Mouse (Mus musculus) kidney, embryonic 14.5 days (tissue): ENCODE measurements around the gene Ammecr1. TPM values are rescaled to one million over a fixed set of nuclear protein-coding genes. Genes with fewer than 3 reads are reported as not detected.

Experiments used
- ATAC-seq: fragments of 200-750 bp; cut with Nextera tagmentation; 2 replicates; pipeline ENCODE4 v1.8.0; 2017; ENCODE audit warnings: moderate number of reproducible peaks, mild to moderate bottlenecking, moderate TSS enrichment, moderate library complexity; ENCODE audit not compliant: low FRiP score, low TSS enrichment
- H3K27ac ChIP-seq: fragments of 300-500 bp; sonication (generic); 2 replicates; pipeline ENCODE4 v1.5.1; 2014; ENCODE audit warnings: low read depth, mild to moderate bottlenecking, low read length, moderate library complexity, mixed read lengths
- H3K27me3 ChIP-seq: fragments of 300-500 bp; sonication (generic); 2 replicates; pipeline ENCODE4 v1.6.1; 2014; ENCODE audit warnings: mild to moderate bottlenecking, low read length; ENCODE audit not compliant: control insufficient read depth, insufficient read depth
- H3K36me3 ChIP-seq: fragments of 300-500 bp; sonication (generic); 2 replicates; pipeline ENCODE4 v1.6.1; 2014; ENCODE audit warnings: low read length, mixed read lengths; ENCODE audit not compliant: control insufficient read depth, insufficient read depth
- H3K4me1 ChIP-seq: fragments of 300-500 bp; sonication (generic); 2 replicates; pipeline ENCODE4 v1.6.1; 2014; ENCODE audit warnings: low read length, mixed read lengths; ENCODE audit not compliant: control insufficient read depth, insufficient read depth
- H3K4me2 ChIP-seq: fragments of 300-500 bp; sonication (generic); replicated peaks from 2 replicates; pipeline ENCODE4 v1.6.1; 2014; ENCODE audit warnings: low read depth, mild to moderate bottlenecking, low read length
- H3K4me3 ChIP-seq: fragments of 300-500 bp; sonication (generic); 2 replicates; pipeline ENCODE4 v1.5.1; 2014; ENCODE audit warnings: mild to moderate bottlenecking, low read length
- H3K9ac ChIP-seq: fragments of 300-500 bp; sonication (generic); 2 replicates; pipeline ENCODE4 v1.6.1; 2014; ENCODE audit warnings: low read depth, mild to moderate bottlenecking, low read length, moderate library complexity
- H3K9me3 ChIP-seq: fragments of 300-500 bp; sonication (generic); 2 replicates; pipeline ENCODE4 v1.6.1; 2016; ENCODE audit warnings: low read length; ENCODE audit not compliant: control insufficient read depth
- WGBS: fragments of 180-500 bp; shearing (Covaris S2); extraction: QIAGEN DNeasy Blood & Tissue Kit; methylation state at CpG from one replicate; pipeline ENCODE4 v1.1.7; 2014; 5-methylcytosine and 5-hydroxymethylcytosine counted together
- microRNA-seq: library from miRNA; unstranded; fragments of <30 nt; microRNA quantifications from one replicate; pipeline ENCODE4, GENCODE M21; 2016
- polyA plus RNA-seq: library from polyadenylated mRNA; unstranded; fragments of >200 nt; fragmentation: Nextera tagmentation; extraction: Ambion mirVana; gene quantifications from 2 replicates; pipeline ENCODE4 v1.2.1, GENCODE M21; 2014

The Ammecr1 gene
- polyA plus RNA-seq, 1 experiment from 2014 or later: 16.0 TPM

- H3K27me3 ChIP-seq: no peaks in the 10 kb centered on the region
- H3K4me1 ChIP-seq: no peaks in the 10 kb centered on the region
- no peak overlapping the region for H3K4me2 ChIP-seq
- no peak; the same call in 1 of the 2 replicates for ATAC-seq
- no peaks in the 10 kb centered on the region for H3K9me3 ChIP-seq
- 25% methylated on average over 6 of the region's 6 CpGs for WGBS
- no peak overlapping the region for H3K9ac ChIP-seq
- no peak overlapping the region for H3K4me3 ChIP-seq
- H3K36me3 ChIP-seq: peaks cover 2% of the 10 kb centered on the region; the same call in 1 of the 2 replicates
- no peak overlapping the region for H3K27ac ChIP-seq
Measured at GRCm38 (mm10) chrX:142813146-142813545, 153.4 kb downstream of the Ammecr1 start.

DNA sequence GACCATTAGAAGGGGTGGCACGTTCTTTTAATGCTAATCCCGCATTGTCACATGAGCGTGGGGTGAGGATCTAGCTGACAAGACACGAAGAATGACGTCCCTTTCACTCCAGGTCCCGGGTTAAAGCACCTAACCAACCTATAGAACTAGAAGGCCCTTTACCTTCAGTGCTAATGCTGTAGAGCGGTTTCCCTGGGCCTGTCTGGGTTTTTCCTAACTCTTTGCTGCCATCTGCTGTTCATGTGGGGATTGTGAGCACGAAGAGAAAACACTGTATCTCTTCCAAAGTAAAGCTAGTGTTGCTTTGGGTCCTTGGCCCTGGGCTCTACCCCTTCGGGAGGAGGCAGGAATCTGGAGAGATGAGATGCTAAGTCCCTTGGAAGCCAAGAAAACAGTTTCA is 158.1 kb downstream of the Ammecr1 start:
- peak; percentile 29; the same call in 1 of the 2 replicates for ATAC-seq

DNA sequence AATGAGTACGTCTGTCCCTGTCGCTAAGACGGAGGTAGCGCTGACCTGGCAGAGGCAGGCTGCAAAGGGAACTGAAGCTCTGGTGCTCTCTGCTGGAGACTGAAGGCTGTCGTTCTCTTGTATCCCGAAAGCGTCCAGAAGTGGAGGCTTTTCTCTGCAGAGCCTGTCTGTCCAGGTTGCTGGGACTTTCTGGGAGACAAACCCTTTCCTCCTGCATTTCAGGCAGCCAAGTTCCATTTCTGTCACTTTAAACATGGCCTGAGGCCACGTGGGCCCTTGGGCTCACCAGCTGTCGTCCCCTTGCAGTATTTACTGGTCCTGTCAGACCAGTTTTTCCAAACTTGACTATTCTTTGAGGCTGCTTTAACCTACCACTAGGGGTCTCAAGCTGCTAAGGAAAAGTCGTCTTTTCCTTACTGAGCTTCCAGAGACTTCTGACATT is 159.9 kb downstream of the Ammecr1 start:
- peak; percentile 57; the same call in 1 of the 2 replicates for ATAC-seq
- Histone ChIP-seq H3K4me3 (no peak overlapping the region), H3K9me3 (no peaks in the 10 kb centered on the region), H3K27ac (no peak overlapping the region), H3K4me1 (0 out of 2 replicates have a peak, but pooled peaks cover 3% of the 10 kb centered on the region), H3K9ac (no peak overlapping the region), H3K36me3 (peaks cover 2% of the 10 kb centered on the region; the same call in 1 of the 2 replicates), H3K4me2 (no peak overlapping the region), H3K27me3 (no peaks in the 10 kb centered on the region)
- WGBS: 39% methylated on average over 10 of the region's 10 CpGs

More for the DNA sequence above, 158.1 kb downstream of the Ammecr1 start:
- 0 out of 2 replicates have a peak, but pooled peaks cover 3% of the 10 kb centered on the region for H3K4me1 ChIP-seq
- WGBS: 45% methylated on average over 9 of the region's 9 CpGs
- H3K9ac ChIP-seq: no peak overlapping the region
- peaks cover 2% of the 10 kb centered on the region; the same call in 1 of the 2 replicates for H3K36me3 ChIP-seq
- no peak overlapping the region for H3K27ac ChIP-seq
- H3K4me3 ChIP-seq: no peak overlapping the region
- H3K27me3 ChIP-seq: no peaks in the 10 kb centered on the region
- H3K4me2 ChIP-seq: no peak overlapping the region
- H3K9me3 ChIP-seq: no peaks in the 10 kb centered on the region

DNA sequence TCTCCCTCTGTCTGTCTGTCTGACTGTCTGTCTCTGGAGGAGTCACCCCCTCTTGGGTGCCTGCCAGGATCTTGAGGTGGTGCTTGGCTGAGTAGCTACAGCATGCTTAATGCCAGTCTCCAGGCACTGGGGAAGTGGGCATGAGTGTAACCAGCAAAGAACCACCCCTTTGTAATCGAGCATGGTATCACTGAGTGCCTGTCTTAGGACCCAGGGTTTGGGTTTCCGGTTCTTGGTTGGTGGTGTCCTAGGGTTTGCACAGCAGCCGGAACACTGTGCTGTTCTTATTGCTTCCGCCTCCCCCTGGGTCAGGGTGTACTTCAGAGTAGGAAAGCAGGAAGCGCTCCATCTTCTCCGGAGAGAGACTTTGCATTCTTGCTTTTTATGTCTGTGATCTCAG is 160.4 kb downstream of the Ammecr1 start:
- 0 out of 2 replicates have a peak, but pooled peaks have one; percentile 35 for ATAC-seq
- Histone ChIP-seq H3K9ac (no peak overlapping the region), H3K4me2 (no peak overlapping the region), H3K4me3 (no peak overlapping the region), H3K27ac (no peak overlapping the region), H3K27me3 (no peaks in the 10 kb centered on the region), H3K4me1 (0 out of 2 replicates have a peak, but pooled peaks cover 3% of the 10 kb centered on the region), H3K36me3 (peaks cover 2% of the 10 kb centered on the region; the same call in 1 of the 2 replicates), H3K9me3 (no peaks in the 10 kb centered on the region)
- 67% methylated on average over 6 of the region's 6 CpGs for WGBS

DNA sequence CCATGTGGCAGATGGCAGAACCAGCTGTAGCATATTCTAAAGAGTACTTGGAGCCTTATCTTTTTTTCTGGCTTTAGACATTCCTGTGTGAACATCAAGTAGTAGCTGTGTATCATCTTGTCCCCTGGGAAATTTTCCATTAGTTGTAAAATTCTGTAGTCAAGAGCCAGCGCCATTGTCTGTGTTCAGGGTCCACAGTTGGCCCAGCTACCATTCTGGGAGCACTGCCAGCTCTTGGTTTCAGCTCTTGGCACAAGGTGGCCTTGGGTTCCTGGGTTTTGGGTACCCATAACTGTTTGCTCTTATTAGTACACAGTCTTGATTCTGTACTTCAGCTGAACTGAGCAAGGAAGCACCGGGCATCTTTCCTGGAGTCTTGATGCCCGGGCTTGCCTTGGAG is 161.9 kb downstream of the Ammecr1 start:
- no peak overlapping the region for H3K9ac ChIP-seq
- peaks cover 2% of the 10 kb centered on the region; the same call in 1 of the 2 replicates for H3K36me3 ChIP-seq
- H3K9me3 ChIP-seq: no peaks in the 10 kb centered on the region
- H3K4me1 ChIP-seq: 0 out of 2 replicates have a peak, but pooled peaks cover 3% of the 10 kb centered on the region
- no peak overlapping the region for H3K4me2 ChIP-seq
- no peak overlapping the region for H3K27ac ChIP-seq
- no peaks in the 10 kb centered on the region for H3K27me3 ChIP-seq
- WGBS: 88% methylated on average over 3 of the region's 3 CpGs
- no peak overlapping the region for H3K4me3 ChIP-seq
- no peak for ATAC-seq

Small RNAs within 50 kb of the gene (microRNA-seq; reads per million reads assigned to microRNA genes)
- gene Gm44351: not detected

Other genes starting within 250 kb of the Ammecr1 start
- gene Rtl9, start 132.9 kb upstream of the Ammecr1 start, polyA plus RNA-seq: 0.13 and 0.14 TPM in 2 replicates